Mouse (Mus musculus) G1E (cell line): ENCODE results near the gene Ddx18.

Experiments used
- CTCF ChIP-seq: IDR thresholded peaks from 2 replicates; pipeline ENCODE4 v1.5.1; 2012; ENCODE audit warnings: low read depth, low read length, inconsistent platforms, mixed read lengths
- GATA1 ChIP-seq: IDR thresholded peaks from 2 replicates; pipeline ENCODE4 v1.6.1; 2012; ENCODE audit warnings: borderline replicate concordance, low read length, inconsistent platforms, mixed read lengths

- TF ChIP-seq CTCF, result no peak
- TF ChIP-seq GATA1, result no peak
Measured at GRCm38 (mm10) chr1:121548667-121549066, 19.1 kb downstream of the Ddx18 start.
